Mouse (Mus musculus) liver, postnatal 0 days (tissue): ENCODE measurements around the gene Gna12. TPM values are rescaled to one million over a fixed set of nuclear protein-coding genes. Genes with fewer than 3 reads are reported as not detected.
A peak's percentile ranks its signal among the peaks of the same experiment; 100 is the strongest.

Source experiments
- ATAC-seq: fragments of 200-750 bp; cut with Nextera tagmentation; 2 replicates; pipeline ENCODE4 v1.8.0; 2017; ENCODE audit warnings: mild to moderate bottlenecking, moderate library complexity
- DNase-seq: peaks from one replicate; pipeline ENCODE4 v3.0.0-alpha.2; 2016
- H3K27ac ChIP-seq: fragments of 300-500 bp; sonication (generic); 2 replicates; pipeline ENCODE4 v1.5.1; 2014; ENCODE audit warnings: antibody characterized with exemption, moderate library complexity, mild to moderate bottlenecking, low read depth
- H3K27me3 ChIP-seq: fragments of 300-500 bp; sonication (generic); 2 replicates; pipeline ENCODE4 v1.6.1; 2014; ENCODE audit warnings: low read length, control low read depth, mixed read lengths; ENCODE audit not compliant: insufficient read depth
- H3K36me3 ChIP-seq: fragments of 300-500 bp; sonication (generic); replicated peaks from 2 replicates; pipeline ENCODE4 v1.6.1; 2014; ENCODE audit warnings: mild to moderate bottlenecking, control low read depth, low read length, moderate library complexity, mixed read lengths; ENCODE audit not compliant: insufficient read depth
- H3K4me1 ChIP-seq: fragments of 300-500 bp; sonication (generic); 2 replicates; pipeline ENCODE4 v1.6.1; 2014; ENCODE audit warnings: antibody characterized with exemption, mild to moderate bottlenecking, control low read depth; ENCODE audit not compliant: insufficient read depth
- H3K4me2 ChIP-seq: fragments of 300-500 bp; sonication (generic); 2 replicates; pipeline ENCODE4 v1.6.1; 2014; ENCODE audit warnings: low read depth, mild to moderate bottlenecking, low read length, moderate library complexity, mixed read lengths
- H3K4me3 ChIP-seq: fragments of 300-500 bp; sonication (generic); 2 replicates; pipeline ENCODE4 v1.5.1; 2014; ENCODE audit warnings: low read depth, low read length
- H3K9ac ChIP-seq: fragments of 300-500 bp; sonication (generic); replicated peaks from 2 replicates; pipeline ENCODE4 v1.6.1; 2014; ENCODE audit warnings: mild to moderate bottlenecking, moderate library complexity
- H3K9me3 ChIP-seq: fragments of 300-500 bp; sonication (generic); 2 replicates; pipeline ENCODE4 v1.6.1; 2016; ENCODE audit warnings: mild to moderate bottlenecking, control low read depth, low read length, mixed read lengths
- CTCF ChIP-seq: sonication (generic); IDR thresholded peaks from 2 replicates; pipeline ENCODE4 v1.5.1; 2016; ENCODE audit warnings: antibody characterized with exemption, low read depth
- EP300 ChIP-seq: IDR thresholded peaks from 2 replicates; pipeline ENCODE4 v1.6.1; 2016; ENCODE audit warnings: antibody characterized with exemption, low read depth, mild to moderate bottlenecking
- WGBS: fragments of 180-500 bp; shearing (Covaris S2); extraction: QIAGEN DNeasy Blood & Tissue Kit; methylation state at CpG from one replicate; pipeline ENCODE4 v1.1.7; 2014; ENCODE audit not compliant: insufficient replicate concordance; 5-methylcytosine and 5-hydroxymethylcytosine counted together
- polyA plus RNA-seq: library from polyadenylated mRNA; unstranded; fragments of >200 nt; fragmentation: Nextera tagmentation; extraction: Ambion mirVana; gene quantifications from 2 replicates; pipeline ENCODE4 v1.2.1, GENCODE M21; 2015

The Gna12 gene
- polyA plus RNA-seq, 1 experiment from 2014 or later: 12.7 TPM

DNA sequence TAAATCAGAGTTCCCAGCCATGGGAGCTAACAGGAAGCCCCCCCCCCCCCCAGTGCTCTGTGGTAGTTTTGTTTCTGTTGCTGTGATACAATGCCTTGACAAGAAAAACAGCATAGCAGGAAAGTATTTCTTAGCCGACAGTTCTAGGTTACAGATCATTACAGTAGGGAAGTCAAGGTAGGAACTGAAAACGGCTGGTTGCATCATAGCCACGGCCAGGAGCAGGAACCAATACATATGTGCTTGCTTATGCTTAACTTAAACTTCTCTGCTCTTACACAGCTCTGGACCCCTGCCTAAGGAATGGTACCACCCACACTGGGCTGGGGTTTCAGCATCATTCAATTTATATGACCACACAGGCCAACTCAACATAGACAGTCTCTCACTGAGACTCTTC is 96.9 kb downstream of the Gna12 start:
- 31% methylated on average over 3 of the region's 3 CpGs for WGBS
- peak; percentile 44 for ATAC-seq

GRCm38 (mm10) chr5:140732195-140732594 is 98.0 kb downstream of the Gna12 start:
- TF ChIP-seq CTCF (peak; percentile 63), EP300 (no peak)
- WGBS: 63% methylated on average over 4 of the region's 4 CpGs

More for the DNA sequence above, 96.9 kb downstream of the Gna12 start:
- no peaks in the 10 kb centered on the region for H3K9me3 ChIP-seq
- H3K9ac ChIP-seq: no peak overlapping the region
- no peak overlapping the region for H3K4me3 ChIP-seq
- H3K4me2 ChIP-seq: no peak overlapping the region
- peaks cover 18% of the 10 kb centered on the region for H3K27me3 ChIP-seq
- H3K27ac ChIP-seq: peak overlapping the region; percentile 44; the same call in 1 of the 2 replicates
- TF ChIP-seq CTCF: no peak
- TF ChIP-seq EP300: no peak
- DNase-seq: peak; percentile 39
- no peaks in the 10 kb centered on the region for H3K36me3 ChIP-seq
- peaks cover 14% of the 10 kb centered on the region for H3K4me1 ChIP-seq

DNA sequence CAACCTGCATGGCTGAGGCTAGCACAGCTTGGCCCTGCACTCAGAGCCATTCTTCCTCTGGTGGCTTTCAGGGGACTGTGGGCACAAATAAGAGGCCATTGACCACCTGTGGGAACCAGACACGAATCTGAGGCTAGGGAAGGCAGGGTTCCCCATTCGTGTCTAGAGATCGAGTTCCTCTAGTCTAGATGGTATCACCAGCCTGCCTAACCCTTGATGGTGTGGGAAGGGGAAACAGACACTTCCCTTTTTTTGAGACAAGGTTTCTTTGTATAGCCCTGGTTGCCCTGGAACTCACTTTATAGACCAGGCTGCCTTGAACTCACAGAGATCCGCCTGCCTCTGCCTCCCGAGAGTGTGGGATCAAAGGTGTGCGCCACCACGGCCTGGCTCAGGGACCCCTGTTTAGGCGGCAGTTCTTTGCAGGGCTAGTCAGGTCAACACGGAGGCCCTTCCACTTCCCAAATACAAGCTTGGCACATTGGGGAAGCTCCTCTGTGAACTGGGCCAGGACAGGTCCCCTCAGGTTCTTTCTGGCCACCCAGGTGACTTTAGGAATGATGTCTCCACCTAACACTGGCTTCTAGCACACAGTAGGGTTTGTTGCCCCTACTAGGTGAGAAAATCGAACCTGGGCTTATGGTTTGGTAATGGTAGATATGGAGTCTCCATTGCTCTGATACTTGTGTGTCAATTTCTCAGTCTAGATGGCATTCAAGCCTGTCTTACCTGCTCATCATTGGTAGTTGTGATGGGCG is 99.0 kb downstream of the Gna12 start:
- H3K9ac ChIP-seq: no peak overlapping the region
- no peak for DNase-seq
- H3K4me3 ChIP-seq: no peak overlapping the region
- no peaks in the 10 kb centered on the region for H3K9me3 ChIP-seq
- no peak for TF ChIP-seq EP300
- TF ChIP-seq CTCF: no peak
- no peaks in the 10 kb centered on the region for H3K36me3 ChIP-seq
- H3K27me3 ChIP-seq: peaks cover 14% of the 10 kb centered on the region
- 51% methylated on average over 11 of the region's 11 CpGs for WGBS
- H3K27ac ChIP-seq: 0 out of 2 replicates have a peak overlapping the region, but pooled peaks have one; percentile 11
- no peak for ATAC-seq
- no peak overlapping the region for H3K4me2 ChIP-seq
- H3K4me1 ChIP-seq: peaks cover 11% of the 10 kb centered on the region

More at GRCm38 (mm10) chr5:140732195-140732594, 98.0 kb downstream of the Gna12 start:
- H3K27ac ChIP-seq: no peak overlapping the region; the same call in 1 of the 2 replicates
- no peaks in the 10 kb centered on the region for H3K36me3 ChIP-seq
- no peak overlapping the region for H3K9ac ChIP-seq
- no peaks in the 10 kb centered on the region for H3K9me3 ChIP-seq
- no peak overlapping the region for H3K4me3 ChIP-seq
- DNase-seq (peak; percentile 45), ATAC-seq (no peak)
- no peak overlapping the region for H3K4me2 ChIP-seq
- H3K27me3 ChIP-seq: peaks cover 18% of the 10 kb centered on the region
- peaks cover 14% of the 10 kb centered on the region for H3K4me1 ChIP-seq

- no peaks in the 10 kb centered on the region for H3K27me3 ChIP-seq
- no peak overlapping the region for H3K27ac ChIP-seq
- TF ChIP-seq EP300 (no peak), CTCF (no peak)
- WGBS: 74% methylated on average over 17 of the region's 17 CpGs
- H3K9me3 ChIP-seq: no peaks in the 10 kb centered on the region
- no peaks in the 10 kb centered on the region for H3K4me1 ChIP-seq
- no peak for DNase-seq
- 0 out of 2 replicates have a peak, but pooled peaks have one; percentile 27 for ATAC-seq
- H3K4me2 ChIP-seq: no peak overlapping the region
- H3K4me3 ChIP-seq: no peak overlapping the region
- H3K36me3 ChIP-seq: no peaks in the 10 kb centered on the region
- H3K9ac ChIP-seq: no peak overlapping the region
Observed at GRCm38 (mm10) chr5:140726946-140727740, 103.1 kb downstream of the Gna12 start.

DNA sequence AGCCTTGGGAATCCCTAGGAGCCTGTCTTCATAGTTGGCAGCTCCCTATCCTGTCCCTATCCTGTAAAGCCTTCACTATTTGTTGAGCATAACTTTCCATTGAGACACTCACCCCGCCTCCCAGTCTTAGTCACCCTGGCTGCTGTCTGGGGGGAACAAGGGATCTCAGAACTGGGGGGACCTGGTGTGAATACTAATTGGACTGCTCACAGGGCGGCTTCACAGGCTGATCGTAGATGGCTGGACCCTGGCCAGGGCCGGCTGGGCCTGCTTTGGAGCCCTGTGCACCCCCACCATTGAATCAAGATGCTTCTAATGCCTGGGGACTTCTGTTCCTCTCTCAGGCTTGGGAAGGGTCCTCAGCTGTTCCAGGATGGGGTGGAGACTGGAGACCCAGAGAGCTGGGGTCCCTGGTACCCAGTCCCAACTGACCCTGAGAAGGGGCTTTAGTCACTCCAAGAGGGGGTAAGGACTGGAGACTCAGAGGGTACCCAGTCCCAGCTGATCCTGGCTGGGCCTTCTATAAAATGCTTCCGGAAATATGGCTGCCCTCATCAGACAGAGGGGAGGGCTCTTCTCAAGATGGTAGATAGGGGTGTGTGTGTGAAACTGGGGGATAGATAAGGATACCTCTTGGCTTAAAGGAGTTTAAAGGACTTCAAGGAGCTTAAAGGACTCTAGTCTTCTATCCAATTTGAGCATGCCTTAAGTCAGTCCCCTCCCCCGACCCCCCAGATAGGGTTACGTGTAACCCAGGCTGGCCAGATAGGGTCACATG is 104.0 kb downstream of the Gna12 start:
- no peaks in the 10 kb centered on the region for H3K36me3 ChIP-seq
- no peaks in the 10 kb centered on the region for H3K27me3 ChIP-seq
- H3K27ac ChIP-seq: no peak overlapping the region
- TF ChIP-seq CTCF (no peak), EP300 (no peak)
- WGBS: 74% methylated on average over 7 of the region's 7 CpGs
- no peak overlapping the region for H3K4me2 ChIP-seq
- no peak overlapping the region for H3K9ac ChIP-seq
- no peaks in the 10 kb centered on the region for H3K9me3 ChIP-seq
- no peaks in the 10 kb centered on the region for H3K4me1 ChIP-seq
- H3K4me3 ChIP-seq: no peak overlapping the region
- ATAC-seq: no peak
- DNase-seq: no peak

GRCm38 (mm10) chr5:140723822-140724221 is 106.4 kb downstream of the Gna12 start, which contains the start of gene Amz1:
Gene Amz1, plus strand, starts transcription at chr5:140724127.
- DNase-seq: no peak
- Histone ChIP-seq H3K9me3 (no peaks in the 10 kb centered on the region), H3K27ac (no peak within 1 kb of the TSS), H3K4me2 (no peak within 1 kb of the TSS), H3K4me1 (no peaks in the 10 kb centered on the region), H3K9ac (no peak within 1 kb of the TSS), H3K27me3 (no peaks in the 10 kb centered on the region), H3K36me3 (peaks cover under 1% of the 10 kb centered on the region), H3K4me3 (no peak within 1 kb of the TSS)
- no peak for ATAC-seq
- TF ChIP-seq CTCF (no peak), EP300 (no peak)
- WGBS: 67% methylated on average over 13 of the region's 13 CpGs
